Mouse (Mus musculus): Measurements from ENCODE around the gene Gm5089. TPM values are rescaled to one million over a fixed set of nuclear protein-coding genes. Genes with fewer than 3 reads are reported as not detected.

The Gm5089 gene
- polyA plus RNA-seq, 1 experiment from 2014 or later: 1.2 TPM

DNA sequence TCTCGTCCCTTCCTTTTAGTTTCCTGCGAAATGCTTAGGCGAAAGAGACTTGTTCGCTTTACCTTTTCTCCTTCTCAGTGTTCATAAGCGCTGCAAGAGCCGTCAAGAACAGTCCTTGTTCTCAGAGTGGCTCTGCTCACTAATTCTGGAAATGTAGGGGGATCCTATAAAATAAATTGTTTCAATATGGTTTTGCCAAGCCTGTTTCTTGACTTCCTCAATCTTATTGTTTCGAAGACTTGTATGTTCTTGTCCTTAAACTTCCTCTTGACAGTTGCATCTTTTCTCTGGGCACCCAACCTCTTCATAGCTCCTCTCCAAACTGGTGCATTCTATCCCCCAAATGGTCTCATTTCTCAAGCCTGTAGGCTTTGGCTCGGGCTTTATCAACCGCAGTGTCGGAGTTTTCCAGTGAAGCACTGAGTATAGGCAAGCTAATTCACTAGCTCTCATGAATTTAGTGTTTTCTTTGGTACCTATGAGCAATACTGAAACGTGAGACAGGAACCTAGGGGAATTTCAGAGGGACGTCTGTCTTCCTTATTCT lies 34.8 kb upstream of the Gm5089 start:
- ATAC-seq (ENCODE audit: low FRiP score): no peak
- Histone ChIP-seq H3K27me3 (ENCODE audit: control insufficient read depth, insufficient read depth, low read length) (peaks cover 88% of the 10 kb centered on the region), H3K9me3 (ENCODE audit: control insufficient read depth, low read length) (no peaks in the 10 kb centered on the region), H3K4me1 (replicated peaks; ENCODE audit: control insufficient read depth, insufficient read depth, low read length) (0 out of 2 replicates have a peak, but pooled peaks cover 4% of the 10 kb centered on the region), H3K36me3 (replicated peaks; ENCODE audit: control insufficient read depth, insufficient read depth) (no peaks in the 10 kb centered on the region), H3K27ac (peak overlapping the region; percentile 21; the same call in 1 of the 2 replicates), H3K4me2 (replicated peaks) (peak overlapping the region; percentile 55), H3K9ac (peak overlapping the region; percentile 37; the same call in 1 of the 2 replicates), H3K4me3 (replicated peaks; ENCODE audit: low read length) (peak overlapping the region; percentile 0; the same call in 1 of the 2 replicates)
- peak; percentile 53 for DNase-seq (ENCODE audit: low spot score)
- 3% methylated on average over 12 of the region's 12 CpGs for WGBS

DNA sequence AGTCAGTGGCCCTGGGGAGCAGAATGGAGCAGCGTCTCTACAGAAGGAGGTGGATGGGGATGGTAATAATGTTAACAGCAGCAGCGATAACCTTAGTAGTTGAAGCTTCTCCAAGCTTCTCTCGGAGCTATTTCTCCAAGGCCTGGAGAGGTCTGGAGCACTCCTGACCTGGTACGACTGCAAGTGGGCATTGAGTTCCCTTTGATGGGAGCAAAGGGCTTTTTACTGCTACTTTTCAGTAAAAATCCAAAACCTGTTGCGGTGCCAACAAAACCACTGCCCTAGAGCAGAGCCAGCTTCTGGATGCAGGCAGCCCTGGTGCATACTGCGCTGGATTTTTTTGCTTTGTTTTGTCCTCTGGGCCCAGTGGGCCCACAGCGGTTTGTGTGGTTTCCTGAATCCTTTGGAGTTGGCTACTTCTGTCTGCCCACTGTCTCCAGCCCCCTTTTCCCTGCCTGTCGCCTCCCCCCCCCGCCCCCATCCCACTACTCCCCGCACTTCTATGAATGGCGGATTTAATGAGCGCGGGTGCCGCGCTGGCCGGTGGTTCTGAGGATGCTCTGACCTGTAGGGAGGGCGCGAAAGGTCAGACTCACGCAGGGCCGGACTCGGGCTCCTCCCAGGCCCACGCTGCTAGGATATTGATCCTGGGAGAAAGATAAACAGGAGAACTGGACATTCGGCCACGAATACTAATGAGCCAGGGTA lies 34.1 kb upstream of the Gm5089 start:
- Histone ChIP-seq H3K4me2 (replicated peaks) (peak overlapping the region; percentile 55), H3K9me3 (ENCODE audit: control insufficient read depth, low read length) (no peaks in the 10 kb centered on the region), H3K27me3 (ENCODE audit: control insufficient read depth, insufficient read depth, low read length) (peaks cover 87% of the 10 kb centered on the region), H3K36me3 (replicated peaks; ENCODE audit: control insufficient read depth, insufficient read depth) (no peaks in the 10 kb centered on the region), H3K27ac (peak overlapping the region; percentile 21; the same call in 1 of the 2 replicates), H3K4me3 (replicated peaks; ENCODE audit: low read length) (peak overlapping the region; percentile 0; the same call in 1 of the 2 replicates), H3K4me1 (replicated peaks; ENCODE audit: control insufficient read depth, insufficient read depth, low read length) (0 out of 2 replicates have a peak, but pooled peaks cover 4% of the 10 kb centered on the region), H3K9ac (peak overlapping the region; percentile 37; the same call in 1 of the 2 replicates)
- DNase-seq (ENCODE audit: low spot score) (peak; percentile 33), ATAC-seq (ENCODE audit: low FRiP score) (peak; percentile 47)
- WGBS: 1% methylated on average over 24 of the region's 24 CpGs

DNA sequence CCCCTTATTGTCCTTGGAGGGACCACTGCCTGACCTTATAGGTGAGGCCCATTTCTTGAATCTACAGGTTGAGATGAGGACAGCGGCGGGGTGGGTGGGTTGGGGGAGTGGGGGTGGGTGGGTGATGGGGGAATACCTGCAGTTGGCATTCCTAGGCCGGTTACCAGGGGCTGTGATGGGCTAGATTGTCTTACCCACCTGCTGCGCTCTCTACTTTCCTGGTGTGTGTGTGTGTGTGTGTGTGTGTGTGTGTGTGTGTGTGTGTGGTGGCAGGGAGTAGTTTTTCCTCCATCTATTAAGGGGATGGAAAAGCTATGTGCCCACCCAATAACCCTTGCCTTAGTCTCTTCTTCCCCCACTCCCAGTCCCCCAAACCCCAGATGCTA lies 33.5 kb upstream of the Gm5089 start:
- Histone ChIP-seq H3K4me1 (replicated peaks; ENCODE audit: control insufficient read depth, insufficient read depth, low read length) (0 out of 2 replicates have a peak, but pooled peaks cover 4% of the 10 kb centered on the region), H3K4me2 (replicated peaks) (peak overlapping the region; percentile 55), H3K27ac (peak overlapping the region; percentile 81), H3K36me3 (replicated peaks; ENCODE audit: control insufficient read depth, insufficient read depth) (no peaks in the 10 kb centered on the region), H3K9me3 (ENCODE audit: control insufficient read depth, low read length) (no peaks in the 10 kb centered on the region), H3K4me3 (replicated peaks; ENCODE audit: low read length) (no peak overlapping the region), H3K9ac (peak overlapping the region; percentile 85; the same call in 1 of the 2 replicates), H3K27me3 (ENCODE audit: control insufficient read depth, insufficient read depth, low read length) (peaks cover 82% of the 10 kb centered on the region)
- ATAC-seq (ENCODE audit: low FRiP score) (no peak), DNase-seq (ENCODE audit: low spot score) (no peak)
- 9% methylated on average over 4 of the region's 4 CpGs for WGBS

DNA sequence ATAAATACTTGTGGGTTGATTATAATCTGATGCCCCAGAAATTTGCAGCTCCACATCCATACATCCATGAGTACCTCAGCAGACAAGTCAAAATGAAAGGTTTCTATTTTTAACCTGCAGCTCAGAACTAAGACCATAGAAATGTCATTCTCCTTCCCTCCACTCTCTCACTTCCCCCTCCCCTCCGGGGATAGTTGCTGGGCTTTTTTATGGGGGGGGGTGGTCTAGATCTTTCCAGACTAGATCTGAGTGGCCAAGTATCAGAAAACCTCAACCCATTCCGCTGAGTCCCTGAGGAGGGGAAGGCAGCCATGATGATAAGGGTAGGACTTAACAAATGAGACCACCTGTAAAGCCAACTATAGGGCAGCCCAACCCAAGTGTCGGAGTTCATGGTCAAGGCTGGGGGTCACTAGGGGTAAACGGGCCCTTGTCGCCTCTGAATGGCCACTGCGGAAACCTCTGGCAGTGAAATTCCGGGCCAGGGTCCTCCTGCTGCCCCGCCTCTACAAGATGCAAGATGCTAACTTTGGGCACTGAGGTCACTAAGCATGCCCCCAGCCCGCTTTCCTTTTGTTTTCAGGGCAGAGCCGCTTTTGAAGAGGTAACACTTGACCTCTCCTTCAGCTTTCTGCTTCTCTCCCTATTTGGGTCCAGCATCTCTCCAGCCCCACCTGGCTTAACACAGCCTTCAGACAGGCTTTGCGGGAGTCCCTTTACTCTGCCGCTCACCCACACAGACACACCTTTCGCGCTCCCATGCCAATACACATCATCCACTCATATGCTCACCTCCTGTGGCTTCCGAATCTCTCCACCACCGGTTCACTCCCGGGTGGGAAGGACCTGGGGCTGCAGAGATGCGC lies 32.9 kb upstream of the Gm5089 start:
- H3K9me3 ChIP-seq (ENCODE audit: control insufficient read depth, low read length): no peaks in the 10 kb centered on the region
- H3K4me2 ChIP-seq (replicated peaks): peak overlapping the region; percentile 55
- no peaks in the 10 kb centered on the region for H3K36me3 ChIP-seq (replicated peaks; ENCODE audit: control insufficient read depth, insufficient read depth)
- H3K4me1 ChIP-seq (replicated peaks; ENCODE audit: control insufficient read depth, insufficient read depth, low read length): 0 out of 2 replicates have a peak, but pooled peaks cover 4% of the 10 kb centered on the region
- peak overlapping the region; percentile 85; the same call in 1 of the 2 replicates for H3K9ac ChIP-seq
- peak overlapping the region; percentile 81 for H3K27ac ChIP-seq
- peaks cover 79% of the 10 kb centered on the region for H3K27me3 ChIP-seq (ENCODE audit: control insufficient read depth, insufficient read depth, low read length)
- WGBS: 4% methylated on average over 18 of the region's 18 CpGs
- H3K4me3 ChIP-seq (replicated peaks; ENCODE audit: low read length): 0 out of 2 replicates have a peak overlapping the region, but pooled peaks have one; percentile 0
- ATAC-seq (ENCODE audit: low FRiP score) (no peak), DNase-seq (ENCODE audit: low spot score) (peak; percentile 24)

DNA sequence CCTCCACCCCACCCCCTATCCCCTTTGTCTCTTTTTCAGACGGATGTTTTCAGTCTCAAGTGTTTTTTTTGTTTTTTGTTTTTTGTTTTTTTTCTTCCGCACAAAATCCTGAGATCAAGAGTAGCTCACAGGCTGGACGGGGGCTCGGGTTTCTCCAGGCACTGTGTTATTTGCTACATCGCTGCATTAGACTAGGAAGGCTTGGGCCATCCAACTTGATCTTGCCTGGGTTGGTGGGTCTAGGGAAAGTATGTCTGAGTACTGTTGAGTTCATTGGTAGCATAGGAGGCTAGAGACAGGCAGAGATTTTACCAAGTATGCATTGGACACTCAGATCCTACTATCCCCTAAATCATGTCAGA lies 32.1 kb upstream of the Gm5089 start:
- Histone ChIP-seq H3K4me1 (replicated peaks; ENCODE audit: control insufficient read depth, insufficient read depth, low read length) (0 out of 2 replicates have a peak, but pooled peaks cover 4% of the 10 kb centered on the region), H3K27ac (peak overlapping the region; percentile 81), H3K9me3 (ENCODE audit: control insufficient read depth, low read length) (no peaks in the 10 kb centered on the region), H3K27me3 (ENCODE audit: control insufficient read depth, insufficient read depth, low read length) (peaks cover 81% of the 10 kb centered on the region), H3K9ac (peak overlapping the region; percentile 85), H3K4me2 (replicated peaks) (peak overlapping the region; percentile 55), H3K36me3 (replicated peaks; ENCODE audit: control insufficient read depth, insufficient read depth) (no peaks in the 10 kb centered on the region; the same call in 1 of the 2 replicates), H3K4me3 (replicated peaks; ENCODE audit: low read length) (peak overlapping the region; percentile 51)
- ATAC-seq (ENCODE audit: low FRiP score) (no peak), DNase-seq (ENCODE audit: low spot score) (peak; percentile 28)
- WGBS: 5% methylated on average over 5 of the region's 5 CpGs

DNA sequence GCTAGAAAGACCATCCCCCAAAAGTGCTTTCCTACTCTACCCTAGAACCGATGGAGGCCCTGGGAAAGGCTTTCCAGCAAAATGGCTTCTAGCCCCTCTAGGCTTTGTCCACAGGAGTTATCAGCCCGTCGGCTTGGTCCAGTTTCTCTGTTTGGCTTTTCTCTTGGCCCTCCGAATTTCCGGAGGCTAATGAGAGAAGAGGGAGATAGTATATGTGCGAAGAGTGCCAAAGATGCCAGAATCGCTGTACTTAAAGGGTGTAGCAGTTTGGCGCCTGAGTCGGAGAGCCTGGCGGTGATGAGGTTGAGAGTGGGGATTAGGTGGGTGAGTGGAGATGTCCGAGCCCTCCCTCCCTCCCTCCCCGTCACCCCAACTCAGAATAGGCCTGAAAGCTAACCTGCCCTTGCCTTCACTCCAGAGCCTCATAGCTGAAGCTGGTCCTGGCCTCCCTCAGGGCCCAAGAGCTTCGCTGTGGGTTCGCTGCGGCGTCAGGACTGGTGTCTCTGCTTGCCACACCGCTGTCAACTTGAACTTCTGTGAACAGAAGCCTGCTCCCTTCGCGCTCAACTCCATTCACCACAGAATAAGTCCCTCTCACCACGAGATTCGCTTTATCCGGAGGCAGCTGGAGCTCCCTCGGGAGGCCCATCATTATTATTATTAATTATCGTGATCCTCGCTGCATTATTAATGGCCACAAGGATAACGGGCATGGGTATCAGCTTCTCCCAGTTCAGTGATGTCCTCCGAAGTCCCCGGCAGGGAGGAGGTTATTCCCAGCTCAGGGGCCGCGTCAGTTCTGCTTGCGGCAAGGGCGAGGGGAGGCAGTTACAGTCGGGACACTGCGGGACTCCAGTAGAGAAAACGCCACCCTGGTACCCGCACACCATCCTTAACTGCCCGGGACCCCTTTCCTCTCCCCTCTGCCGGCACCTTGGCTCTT lies 31.4 kb upstream of the Gm5089 start:
- DNase-seq (ENCODE audit: low spot score): peak; percentile 54

DNA sequence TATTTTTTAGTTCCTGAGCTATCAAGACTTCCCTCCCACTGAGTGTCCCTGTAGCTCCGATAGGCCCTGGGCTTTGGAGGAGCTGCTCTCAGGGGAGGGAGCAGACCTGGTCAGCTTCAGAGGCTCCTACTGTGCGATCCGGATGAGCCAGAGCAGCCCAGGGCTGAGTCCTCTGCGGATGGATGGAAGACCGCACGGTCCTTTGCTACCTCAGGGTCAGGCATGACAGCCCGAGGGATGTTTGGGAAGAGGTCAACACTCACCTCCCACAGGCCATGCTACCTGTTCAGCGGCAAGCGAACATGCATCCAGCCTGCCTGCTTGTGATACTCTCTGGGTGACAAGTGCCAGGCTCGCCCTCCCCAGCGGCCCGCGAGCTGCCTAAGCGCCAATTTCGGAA lies 30.3 kb upstream of the Gm5089 start:
- H3K36me3 ChIP-seq (replicated peaks; ENCODE audit: control insufficient read depth, insufficient read depth): no peaks in the 10 kb centered on the region; the same call in 1 of the 2 replicates
- peaks cover 73% of the 10 kb centered on the region for H3K27me3 ChIP-seq (ENCODE audit: control insufficient read depth, insufficient read depth, low read length)
- H3K4me1 ChIP-seq (replicated peaks; ENCODE audit: control insufficient read depth, insufficient read depth, low read length): 0 out of 2 replicates have a peak, but pooled peaks cover 4% of the 10 kb centered on the region
- WGBS: 7% methylated on average over 15 of the region's 15 CpGs
- peak overlapping the region; percentile 81 for H3K27ac ChIP-seq
- ATAC-seq (ENCODE audit: low FRiP score) (no peak), DNase-seq (ENCODE audit: low spot score) (peak; percentile 35)
- no peaks in the 10 kb centered on the region for H3K9me3 ChIP-seq (ENCODE audit: control insufficient read depth, low read length)
- peak overlapping the region; percentile 55 for H3K4me2 ChIP-seq (replicated peaks)
- peak overlapping the region; percentile 51 for H3K4me3 ChIP-seq (replicated peaks; ENCODE audit: low read length)
- H3K9ac ChIP-seq: peak overlapping the region; percentile 85

More for the DNA sequence above, 31.4 kb upstream of the Gm5089 start:
- H3K9ac ChIP-seq: peak overlapping the region; percentile 85
- H3K27me3 ChIP-seq (ENCODE audit: control insufficient read depth, insufficient read depth, low read length): peaks cover 83% of the 10 kb centered on the region
- 4% methylated on average over 36 of the region's 38 CpGs for WGBS
- peak overlapping the region; percentile 55 for H3K4me2 ChIP-seq (replicated peaks)
- peak; percentile 29; the same call in 1 of the 2 replicates for ATAC-seq (ENCODE audit: low FRiP score)
- H3K9me3 ChIP-seq (ENCODE audit: control insufficient read depth, low read length): no peaks in the 10 kb centered on the region
- H3K36me3 ChIP-seq (replicated peaks; ENCODE audit: control insufficient read depth, insufficient read depth): no peaks in the 10 kb centered on the region; the same call in 1 of the 2 replicates
- H3K4me1 ChIP-seq (replicated peaks; ENCODE audit: control insufficient read depth, insufficient read depth, low read length): 0 out of 2 replicates have a peak, but pooled peaks cover 4% of the 10 kb centered on the region
- peak overlapping the region; percentile 81 for H3K27ac ChIP-seq
- H3K4me3 ChIP-seq (replicated peaks; ENCODE audit: low read length): peak overlapping the region; percentile 51

DNA sequence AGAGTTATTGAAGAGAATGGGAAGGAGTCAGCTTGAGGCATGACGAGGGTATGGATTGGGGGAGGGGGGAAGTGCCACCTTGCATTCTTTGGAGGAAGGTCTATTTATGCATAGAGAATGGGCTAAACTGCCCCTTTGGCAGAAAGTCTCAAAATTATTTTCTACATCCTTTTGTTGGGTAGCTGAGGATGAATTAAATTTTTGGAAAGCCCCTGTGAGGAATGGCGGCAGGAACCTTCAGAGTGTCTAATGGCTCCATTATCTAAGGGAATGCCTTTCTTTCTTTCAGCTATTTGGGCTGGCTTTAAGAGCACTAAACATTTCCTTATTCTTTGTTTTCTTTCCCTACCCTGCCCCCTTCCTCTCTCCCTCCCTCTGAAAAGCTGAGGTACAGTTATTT lies 29.4 kb upstream of the Gm5089 start:
- Histone ChIP-seq H3K4me2 (replicated peaks) (peak overlapping the region; percentile 55), H3K27me3 (ENCODE audit: control insufficient read depth, insufficient read depth, low read length) (peaks cover 66% of the 10 kb centered on the region), H3K27ac (peak overlapping the region; percentile 81), H3K4me3 (replicated peaks; ENCODE audit: low read length) (peak overlapping the region; percentile 51), H3K4me1 (replicated peaks; ENCODE audit: control insufficient read depth, insufficient read depth, low read length) (peaks cover 9% of the 10 kb centered on the region; the same call in 1 of the 2 replicates), H3K36me3 (replicated peaks; ENCODE audit: control insufficient read depth, insufficient read depth) (no peaks in the 10 kb centered on the region; the same call in 1 of the 2 replicates), H3K9ac (peak overlapping the region; percentile 85), H3K9me3 (ENCODE audit: control insufficient read depth, low read length) (no peaks in the 10 kb centered on the region)
- ATAC-seq (ENCODE audit: low FRiP score): no peak
- peak; percentile 34 for DNase-seq (ENCODE audit: low spot score)
- WGBS: 10% methylated on average over 2 of the region's 2 CpGs
